Mouse (Mus musculus): ENCODE measurements around the gene Hist1h2aa. TPM values are rescaled to one million over a fixed set of nuclear protein-coding genes. Genes with fewer than 3 reads are reported as not detected.

Gene Hist1h2aa
- total RNA-seq, 2 experiments from 2014 or later: not detected

DNA sequence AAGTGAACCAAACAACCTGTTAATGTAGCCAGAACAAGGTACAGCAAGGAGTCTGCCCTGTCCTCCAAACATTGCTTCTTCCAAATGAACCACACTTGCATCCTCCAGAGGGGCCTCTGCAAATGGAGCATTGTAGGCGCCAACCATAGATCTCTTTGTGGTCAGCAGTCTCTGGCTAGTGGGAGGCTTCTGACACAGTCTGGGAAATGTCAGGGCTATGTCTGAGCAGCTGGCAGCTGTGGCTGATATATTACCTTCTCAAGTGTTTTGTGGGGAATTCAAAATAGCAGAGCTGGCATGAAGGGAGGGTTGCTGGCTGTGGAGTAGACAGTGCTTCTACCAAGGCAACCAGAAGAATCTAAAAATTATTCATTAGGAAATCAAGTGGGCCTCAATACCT, 18.1 kb upstream of the Hist1h2aa start:
- intact Hi-C loops (cut with DNase I): no loop called here
- DNase-seq (ENCODE audit: extremely low spot score in 1 of 2, low spot score in 2 of 2): no peak
- TF ChIP-seq CTCF (IDR thresholded peaks at IDR 0.05): no peak
- Histone ChIP-seq H3K27ac (no peak overlapping the region), H3K4me3 (no peak overlapping the region)

DNA sequence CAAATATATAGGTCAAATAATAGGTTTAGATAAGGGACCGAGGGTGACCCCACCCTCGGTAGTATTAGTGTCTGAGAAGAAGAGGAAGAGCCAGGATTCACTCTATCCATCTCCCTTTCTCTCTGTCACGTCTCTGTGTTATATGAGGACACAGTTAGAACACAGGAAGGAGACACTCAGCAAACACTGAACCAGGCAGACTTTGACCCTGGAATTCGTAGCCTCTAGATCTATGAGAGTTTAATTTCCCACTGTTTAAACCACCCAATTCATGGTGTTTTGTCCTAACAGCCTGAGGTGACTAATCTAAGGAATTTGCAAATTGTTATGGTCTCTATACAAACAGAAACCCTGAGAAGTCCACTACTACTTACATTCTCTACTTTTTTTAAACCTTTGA, 16.6 kb upstream of the Hist1h2aa start:
- Histone ChIP-seq H3K4me3 (no peak overlapping the region), H3K27ac (no peak overlapping the region)
- no peak for TF ChIP-seq CTCF (IDR thresholded peaks at IDR 0.05)
- DNase-seq (ENCODE audit: extremely low spot score in 1 of 2, low spot score in 2 of 2): no peak
- intact Hi-C loops (cut with DNase I): no loop called here

DNA sequence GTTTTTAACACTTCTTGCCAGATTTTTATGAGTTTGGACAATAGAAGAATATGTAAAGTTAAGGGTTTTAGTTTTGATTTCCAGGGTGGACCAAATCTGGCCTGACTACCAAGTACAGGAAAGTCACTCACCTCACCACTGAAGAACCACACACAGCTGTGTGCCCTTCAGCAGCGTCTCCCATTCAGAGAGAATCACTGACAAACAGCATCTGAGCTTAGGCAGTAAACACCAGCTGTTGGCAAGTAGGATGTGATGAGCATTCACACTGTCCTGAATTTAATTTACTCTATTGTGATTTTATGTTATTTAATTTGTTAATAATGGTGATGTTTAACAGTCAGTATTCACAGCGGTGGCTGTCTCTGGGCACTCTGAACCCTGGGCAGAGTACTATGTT, 8.5 kb upstream of the Hist1h2aa start:
- no peak for TF ChIP-seq CTCF (IDR thresholded peaks at IDR 0.05)
- DNase-seq (ENCODE audit: extremely low spot score in 1 of 2, low spot score in 2 of 2): no peak
- no peak overlapping the region for H3K4me3 ChIP-seq
- intact Hi-C loops (cut with DNase I): no loop called here
- H3K27ac ChIP-seq: no peak overlapping the region

DNA sequence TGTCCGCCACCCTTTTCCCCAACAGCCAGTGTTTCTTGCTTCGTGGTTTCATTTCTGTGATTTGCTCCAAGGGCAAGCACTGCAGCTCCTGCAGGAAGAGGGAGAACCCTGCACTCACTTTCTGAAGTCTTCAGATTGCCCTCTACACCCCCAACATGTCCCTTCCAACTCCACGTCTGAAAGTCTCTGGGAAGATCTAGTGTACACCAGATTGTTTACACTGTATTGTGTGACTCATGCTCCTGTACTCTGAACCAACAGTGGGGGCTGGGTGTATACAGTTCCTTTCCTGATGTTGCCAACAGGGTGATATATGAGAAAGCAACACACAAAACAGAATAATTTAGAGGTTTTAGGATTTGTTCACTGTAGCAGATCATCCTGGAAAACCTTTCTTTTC, 5.6 kb upstream of the Hist1h2aa start:
- no peak for TF ChIP-seq CTCF (IDR thresholded peaks at IDR 0.05)
- Histone ChIP-seq H3K4me3 (no peak overlapping the region), H3K27ac (no peak overlapping the region)
- DNase-seq (ENCODE audit: extremely low spot score in 1 of 2, low spot score in 2 of 2): no peak
- intact Hi-C loops (cut with DNase I): no loop called here

DNA sequence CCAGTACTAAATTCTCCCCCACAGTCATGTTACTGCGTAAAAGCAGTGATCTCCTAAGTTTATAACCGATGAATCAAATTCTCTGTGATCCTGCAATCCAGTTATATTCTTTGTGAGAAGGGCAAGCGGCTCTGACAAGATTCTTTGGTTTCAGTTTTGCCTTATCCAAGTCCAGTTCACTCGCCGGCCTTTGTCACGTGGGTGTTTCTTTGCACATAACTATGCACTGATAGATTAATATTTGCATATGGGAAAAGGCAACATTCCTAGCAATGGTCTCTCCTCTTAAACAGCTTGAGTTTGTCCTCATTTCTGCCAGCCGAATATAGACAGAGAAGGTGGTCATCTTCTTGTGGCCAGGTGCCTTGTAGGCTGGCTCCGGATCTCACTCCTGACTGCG, 3.8 kb upstream of the Hist1h2aa start:
- Histone ChIP-seq H3K4me3 (no peak overlapping the region), H3K27ac (no peak overlapping the region)
- no peak for DNase-seq (ENCODE audit: extremely low spot score in 1 of 2, low spot score in 2 of 2)
- intact Hi-C loops (cut with DNase I): no loop called here
- TF ChIP-seq CTCF (IDR thresholded peaks at IDR 0.05): no peak

DNA sequence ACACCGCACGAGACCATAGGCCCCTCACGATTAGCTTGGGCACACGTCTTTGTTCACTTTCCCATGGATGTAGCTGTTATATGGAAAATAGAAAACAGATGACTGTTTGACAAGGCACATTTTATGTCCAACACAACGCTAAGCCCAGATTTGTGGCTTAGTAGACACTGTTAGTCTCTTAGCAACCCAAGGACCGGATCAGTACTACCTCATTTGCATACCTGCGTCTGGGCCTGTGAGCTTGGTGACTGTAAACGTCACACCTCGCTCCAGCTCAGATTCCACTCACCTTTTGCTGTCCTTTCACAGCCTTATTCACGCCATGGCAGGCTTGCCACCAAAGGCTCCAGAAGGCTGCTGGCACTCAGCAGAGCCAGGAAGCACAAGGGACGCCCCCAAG, 3.4 kb upstream of the Hist1h2aa start:
- no peak overlapping the region for H3K27ac ChIP-seq
- H3K4me3 ChIP-seq: no peak overlapping the region
- DNase-seq (ENCODE audit: extremely low spot score in 1 of 2, low spot score in 2 of 2): no peak
- no peak for TF ChIP-seq CTCF (IDR thresholded peaks at IDR 0.05)
- intact Hi-C loops (cut with DNase I): no loop called here

DNA sequence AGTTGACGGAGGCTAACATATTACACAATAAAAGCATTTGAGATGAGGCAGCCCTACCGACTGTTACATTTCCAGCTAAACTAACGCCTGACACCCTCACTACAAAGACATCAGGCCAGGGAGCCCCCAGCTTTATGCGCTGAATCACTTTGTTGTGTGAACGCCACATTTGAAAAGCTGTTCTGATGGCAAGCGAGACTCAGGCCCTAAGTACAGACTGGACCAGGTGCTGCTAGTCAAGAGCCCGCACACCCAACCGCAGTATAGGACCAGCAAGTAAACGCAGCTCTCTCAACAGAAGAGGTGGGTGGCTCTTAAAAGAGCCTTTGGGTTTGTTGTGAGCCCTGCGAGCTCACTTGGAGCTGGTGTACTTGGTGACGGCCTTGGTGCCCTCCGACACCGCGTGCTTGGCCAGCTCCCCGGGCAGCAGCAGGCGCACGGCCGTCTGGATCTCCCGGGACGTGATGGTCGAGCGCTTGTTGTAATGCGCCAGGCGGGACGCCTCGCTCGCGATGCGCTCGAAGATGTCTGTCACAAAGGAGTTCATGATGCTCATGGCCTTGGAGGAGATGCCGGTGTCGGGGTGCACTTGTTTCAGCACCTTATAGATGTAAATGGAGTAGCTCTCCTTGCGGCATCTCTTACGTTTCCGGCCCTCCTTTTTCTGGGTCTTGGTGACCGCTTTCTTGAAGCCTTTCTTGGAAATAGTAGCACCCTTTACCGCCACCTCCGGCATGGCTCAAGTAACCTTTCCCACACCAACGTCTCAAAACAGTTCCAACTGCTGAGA, 646 bp upstream of the Hist1h2aa start, which contains the start of gene Hist1h2ba:
TSS of gene Hist1h2ba (minus strand) at position 736 of the 790 bp plus-strand sequence.
- Histone ChIP-seq H3K4me3 (no peak within 1 kb of the TSS), H3K27ac (no peak within 1 kb of the TSS)
- no peak for DNase-seq (ENCODE audit: extremely low spot score in 1 of 2, low spot score in 2 of 2)
- TF ChIP-seq CTCF (IDR thresholded peaks at IDR 0.05): no peak
- intact Hi-C loops (cut with DNase I): no loop called here

DNA sequence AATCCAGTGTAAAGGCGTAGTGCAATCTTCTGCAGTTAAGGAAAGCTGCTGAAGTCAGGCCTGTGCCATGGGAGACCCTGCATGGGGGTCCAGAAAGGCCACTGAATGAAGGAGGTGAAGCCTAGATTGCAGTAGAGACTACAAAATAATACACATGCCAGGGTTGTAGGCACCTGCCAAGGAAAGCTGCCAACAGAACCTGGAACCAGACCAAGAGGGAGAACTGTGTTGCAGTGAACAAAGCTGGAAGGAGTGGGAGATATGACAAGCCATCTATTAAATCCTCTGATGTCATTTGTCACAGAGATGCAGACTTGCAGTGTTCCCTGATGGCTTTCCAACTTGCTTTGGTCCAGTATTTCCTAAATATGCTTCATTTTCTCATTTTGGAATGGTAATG, 4.4 kb downstream of the Hist1h2aa start:
- Histone ChIP-seq H3K4me3 (no peak overlapping the region), H3K27ac (no peak overlapping the region)
- intact Hi-C loops (cut with DNase I): no loop called here
- no peak for TF ChIP-seq CTCF (IDR thresholded peaks at IDR 0.05)
- peak in 1 of 2 experiments; percentile 22 for DNase-seq (ENCODE audit: extremely low spot score in 1 of 2, low spot score in 2 of 2)

DNA sequence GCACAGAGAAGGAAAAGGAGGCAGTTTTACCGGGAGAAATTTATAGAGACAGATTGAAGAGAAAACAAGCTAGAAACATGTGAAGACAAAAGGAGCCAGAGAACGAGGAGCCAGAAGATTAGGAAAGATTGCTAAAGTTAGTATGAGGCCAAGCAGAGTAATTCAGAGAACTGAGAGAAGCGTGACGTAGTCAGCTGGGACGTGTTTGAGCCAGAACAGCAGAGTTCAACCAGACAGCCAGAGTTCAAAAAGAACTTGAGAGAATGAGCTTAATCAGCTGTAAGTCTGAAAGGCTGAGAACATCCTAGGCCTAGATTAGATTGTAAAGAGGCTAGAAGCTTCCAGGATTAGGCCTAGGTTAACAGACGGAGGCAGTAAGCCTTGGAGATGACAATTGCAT, 6.0 kb downstream of the Hist1h2aa start:
- no peak for DNase-seq (ENCODE audit: extremely low spot score in 1 of 2, low spot score in 2 of 2)
- intact Hi-C loops (cut with DNase I): no loop called here
- H3K4me3 ChIP-seq: no peak overlapping the region
- no peak for TF ChIP-seq CTCF (IDR thresholded peaks at IDR 0.05)
- no peak overlapping the region for H3K27ac ChIP-seq

DNA sequence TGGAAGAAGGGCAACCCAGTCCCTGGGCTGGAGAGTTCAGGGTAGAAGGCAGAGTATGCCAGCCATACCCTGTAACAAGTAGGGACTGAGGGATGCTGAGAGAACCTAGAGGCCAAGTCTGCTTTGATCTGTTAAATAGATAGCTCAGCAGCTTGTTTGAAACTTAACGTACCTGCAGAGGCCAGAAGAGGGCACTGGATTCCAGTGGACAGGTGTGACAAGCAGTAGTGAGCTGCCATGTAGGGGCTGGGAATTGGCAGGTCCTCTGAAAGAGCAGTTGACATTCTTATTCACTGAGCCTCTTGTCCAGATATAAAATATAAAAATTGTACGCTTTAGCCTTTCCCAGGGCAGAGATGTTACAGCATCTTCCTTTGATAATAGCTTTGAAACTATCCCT, 8.6 kb downstream of the Hist1h2aa start:
- no peak overlapping the region for H3K27ac ChIP-seq
- no peak overlapping the region for H3K4me3 ChIP-seq
- DNase-seq (ENCODE audit: extremely low spot score in 1 of 2, low spot score in 2 of 2): no peak
- no peak; the same call in 1 of the 2 replicates for TF ChIP-seq CTCF (IDR thresholded peaks at IDR 0.05)
- intact Hi-C loops (cut with DNase I): no loop called here

DNA sequence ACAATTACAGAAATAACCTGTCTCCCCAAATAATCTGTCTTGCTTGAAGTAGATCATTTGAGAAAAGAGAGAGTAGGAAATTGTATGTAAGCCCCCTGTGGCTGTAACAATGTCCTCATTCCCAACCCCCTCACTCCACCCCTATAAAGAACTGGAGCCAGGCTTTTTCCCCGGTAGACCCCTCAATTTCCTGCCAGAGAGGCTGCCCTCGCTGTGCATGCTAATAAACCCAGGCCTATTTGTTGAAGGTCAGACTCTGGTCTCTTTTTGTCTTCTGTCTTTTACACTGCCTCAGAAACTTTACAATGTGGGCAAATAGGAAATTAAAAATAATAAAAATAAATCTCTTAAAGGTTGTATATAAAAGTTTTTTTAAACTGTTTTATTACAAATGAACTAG, 12.0 kb downstream of the Hist1h2aa start:
- TF ChIP-seq CTCF (IDR thresholded peaks at IDR 0.05): no peak
- Histone ChIP-seq H3K4me3 (no peak overlapping the region), H3K27ac (no peak overlapping the region)
- intact Hi-C loops (cut with DNase I): no loop called here
- DNase-seq (ENCODE audit: extremely low spot score in 1 of 2, low spot score in 2 of 2): no peak

DNA sequence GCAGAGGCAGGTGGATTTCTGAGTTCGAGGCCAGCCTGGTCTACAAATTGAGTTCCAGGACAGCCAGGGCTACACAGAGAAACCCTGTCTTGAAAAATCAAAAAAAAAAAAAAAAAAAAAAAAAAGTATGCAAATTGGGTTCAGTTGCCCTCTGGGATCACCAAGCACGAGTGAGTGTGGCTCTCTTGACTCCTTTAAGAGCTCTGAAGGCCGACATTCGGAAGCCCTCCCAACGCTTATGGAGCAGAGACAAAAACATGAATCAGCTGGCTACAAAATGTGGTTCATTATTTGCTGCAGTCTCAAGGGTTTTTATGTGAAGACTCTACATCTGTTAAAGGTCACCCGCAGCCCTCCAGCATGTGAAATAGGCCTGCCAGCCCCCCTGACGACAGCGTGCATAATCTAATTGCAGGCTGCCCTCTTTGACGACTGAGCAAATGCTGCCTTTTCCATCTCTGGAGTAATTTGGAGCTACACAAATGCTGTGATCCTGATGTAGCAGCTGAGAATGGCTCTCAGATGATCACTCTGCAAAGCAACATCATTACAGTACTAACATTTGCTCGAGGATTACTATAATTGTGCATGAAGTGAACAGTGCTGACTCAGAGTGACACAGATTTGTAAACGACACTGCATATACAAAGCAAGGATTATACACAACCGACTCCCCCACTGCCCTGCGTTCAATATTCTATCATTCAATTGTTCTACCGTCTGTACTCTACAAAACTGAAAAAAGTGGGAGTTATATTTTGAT, 15.4 kb downstream of the Hist1h2aa start:
- no peak overlapping the region for H3K4me3 ChIP-seq
- intact Hi-C loops (cut with DNase I): loop anchor here (5.0 kb wide), 1 partner anchor 117 kb away; no protein-coding TSS in a partner anchor
- H3K27ac ChIP-seq: no peak overlapping the region
- DNase-seq (ENCODE audit: extremely low spot score in 1 of 2, low spot score in 2 of 2): no peak
- no peak for TF ChIP-seq CTCF (IDR thresholded peaks at IDR 0.05)
